In genomic region chr11:79031452-79031746, GRCm38 (mm10) we compare ENCODE assay signal across 22 mouse cellular contexts. TPM values are rescaled to one million over a fixed set of nuclear protein-coding genes. Genes with fewer than 3 reads are reported as not detected.
A peak's percentile ranks its signal among the peaks of the same experiment; 100 is the strongest.
DNase-seq lines count a peak whose midpoint lies in the region; ATAC-seq and TF ChIP-seq lines count a peak whose summit lies in the region.
"Had no signal": no experiment of that assay in that cellular context is flagged by ENCODE, and none has a peak within 500 bp of the region (broad histone marks: within the 10 kb centered on the region; RNA-seq: fewer than 3 reads in every experiment).

No protein-coding gene starts in this region.

- TF ChIP-seq CTCF in intestine, postnatal 0 days (IDR thresholded peaks at IDR 0.05; ENCODE audit: low read depth): no peak
- no peak for TF ChIP-seq CTCF in E14TG2a.4 (conservative IDR thresholded peaks at IDR 0.05; ENCODE audit: low read length)

- intact Hi-C loops in heart, postnatal 14 days (cut with DNase I): loop anchor here (2.0 to 5.0 kb wide), 5 partner anchors 33 to 266 kb away; partner anchors contain the start of gene Gm9964

- peak overlapping the region; percentile 27; the same call in 1 of the 2 replicates for H3K4me2 ChIP-seq in heart, embryonic 11.5 days
- H3K4me2 ChIP-seq in intestine, postnatal 0 days (replicated peaks; ENCODE audit: low read depth): no peak overlapping the region
- no peak overlapping the region for H3K4me2 ChIP-seq in intestine, embryonic 15.5 days (replicated peaks)
- H3K4me2 ChIP-seq: embryonic facial prominence, embryonic 12.5 days; kidney, embryonic 15.5 days; liver, embryonic 13.5 days; midbrain, embryonic 15.5 days had no signal

- H3K4me1 ChIP-seq in heart, embryonic 11.5 days (ENCODE audit: control insufficient read depth, insufficient read depth, low read length): peaks cover 7% of the 10 kb centered on the region
- H3K4me1 ChIP-seq in intestine, postnatal 0 days (replicated peaks; ENCODE audit: control insufficient read depth, insufficient read depth, low read length): no peaks in the 10 kb centered on the region
- H3K4me1 ChIP-seq in intestine, embryonic 15.5 days (replicated peaks): peaks cover 10% of the 10 kb centered on the region
- peaks cover 33% of the 10 kb centered on the region for H3K4me1 ChIP-seq in E14TG2a.4 (replicated peaks; ENCODE audit: low read depth, low read length)
- H3K4me1 ChIP-seq: embryonic facial prominence, embryonic 12.5 days had no signal

- H3K9ac ChIP-seq in heart, embryonic 11.5 days (ENCODE audit: low read depth, low read length): 0 out of 2 replicates have a peak overlapping the region, but pooled peaks have one; percentile 22
- no peak overlapping the region for H3K9ac ChIP-seq in intestine, postnatal 0 days (ENCODE audit: low read depth, low read length)
- no peak overlapping the region for H3K9ac ChIP-seq in intestine, embryonic 15.5 days
- H3K9ac ChIP-seq: embryonic facial prominence, embryonic 12.5 days; kidney, embryonic 15.5 days; liver, embryonic 13.5 days; midbrain, embryonic 15.5 days had no signal

- no peak overlapping the region for H3K4me3 ChIP-seq in heart, embryonic 11.5 days (ENCODE audit: low read depth, low read length)
- H3K4me3 ChIP-seq in intestine, postnatal 0 days (ENCODE audit: low read depth, low read length): no peak overlapping the region
- no peak overlapping the region for H3K4me3 ChIP-seq in intestine, embryonic 15.5 days (replicated peaks)
- H3K4me3 ChIP-seq in E14TG2a.4 (replicated peaks; ENCODE audit: low read length): peak overlapping the region; percentile 39; the same call in 1 of the 2 replicates
- H3K4me3 ChIP-seq: embryonic facial prominence, embryonic 12.5 days; kidney, embryonic 15.5 days; liver, embryonic 13.5 days; midbrain, embryonic 15.5 days had no signal

- WGBS in heart, embryonic 11.5 days (ENCODE audit: insufficient replicate concordance): 63% methylated on average over 5 of the region's 5 CpGs
- WGBS in intestine, postnatal 0 days: 56% methylated on average over 5 of the region's 5 CpGs
- WGBS in intestine, embryonic 15.5 days: 61% methylated on average over 5 of the region's 5 CpGs

- H3K36me3 ChIP-seq in heart, embryonic 11.5 days (ENCODE audit: control insufficient read depth, insufficient read depth, low read length): 0 out of 2 replicates have a peak, but pooled peaks cover 2% of the 10 kb centered on the region
- peaks cover 77% of the 10 kb centered on the region for H3K36me3 ChIP-seq in intestine, postnatal 0 days (ENCODE audit: control insufficient read depth, insufficient read depth)
- H3K36me3 ChIP-seq in intestine, embryonic 15.5 days: peaks cover 12% of the 10 kb centered on the region
- peaks cover 24% of the 10 kb centered on the region for H3K36me3 ChIP-seq in E14TG2a.4 (ENCODE audit: insufficient read depth, low read length)
- H3K36me3 ChIP-seq: midbrain, embryonic 15.5 days had no signal

- ATAC-seq in heart, embryonic 11.5 days (replicated peaks; ENCODE audit: insufficient number of reproducible peaks, low FRiP score, low TSS enrichment): no peak
- ATAC-seq in intestine, postnatal 0 days: 0 out of 2 replicates have a peak, but pooled peaks have one; percentile 12
- no peak for ATAC-seq in intestine, embryonic 15.5 days

- no peaks in the 10 kb centered on the region for H3K9me3 ChIP-seq in heart, embryonic 11.5 days (replicated peaks; ENCODE audit: control insufficient read depth, low read length)
- H3K9me3 ChIP-seq in intestine, postnatal 0 days (ENCODE audit: control insufficient read depth): no peaks in the 10 kb centered on the region
- no peaks in the 10 kb centered on the region for H3K9me3 ChIP-seq in intestine, embryonic 15.5 days
- H3K9me3 ChIP-seq in E14TG2a.4 (ENCODE audit: low read length): no peaks in the 10 kb centered on the region
- H3K9me3 ChIP-seq: embryonic facial prominence, embryonic 12.5 days; kidney, embryonic 15.5 days; liver, embryonic 13.5 days; midbrain, embryonic 15.5 days had no signal

- no peak for DNase-seq in heart, postnatal 14 days
- peak; percentile 12 for DNase-seq in 3T3-L1 (ENCODE audit: low read depth, low spot score)
- no peak for DNase-seq in right cerebral cortex, postnatal 25 days
- DNase-seq: cerebellum, adult 11-12 months; cerebellum, adult 9-11 months; embryo, embryonic 11 days; gastrocnemius, postnatal 36 days; kidney, adult 11 months; kidney, postnatal 25 days; liver, embryonic 13.5 days; lung, adult 18-20 months; lung, postnatal 4 days; right cerebral cortex, postnatal 4 days; thymus, postnatal 25 days had no signal

- no peaks in the 10 kb centered on the region for H3K27me3 ChIP-seq in heart, embryonic 11.5 days (ENCODE audit: control insufficient read depth, insufficient read depth, low read length)
- no peaks in the 10 kb centered on the region for H3K27me3 ChIP-seq in intestine, postnatal 0 days (replicated peaks; ENCODE audit: control insufficient read depth, insufficient read depth, low read length)
- H3K27me3 ChIP-seq in intestine, embryonic 15.5 days (replicated peaks): no peaks in the 10 kb centered on the region
- no peaks in the 10 kb centered on the region for H3K27me3 ChIP-seq in E14TG2a.4 (ENCODE audit: insufficient read depth, low read length)
- H3K27me3 ChIP-seq: embryonic facial prominence, embryonic 12.5 days; kidney, embryonic 15.5 days; liver, embryonic 13.5 days; midbrain, embryonic 15.5 days had no signal

- no peak overlapping the region for H3K27ac ChIP-seq in heart, embryonic 11.5 days (ENCODE audit: low read depth, low read length)
- H3K27ac ChIP-seq in intestine, postnatal 0 days (ENCODE audit: low read depth, low read length): no peak overlapping the region
- no peak overlapping the region for H3K27ac ChIP-seq in intestine, embryonic 15.5 days
- H3K27ac ChIP-seq: embryonic facial prominence, embryonic 12.5 days; kidney, embryonic 15.5 days; liver, embryonic 13.5 days; stomach, postnatal 0 days had no signal

RNA-seq across cellular contexts. Expression of gene Lgals9, which starts 46.7 kb away (rescaled TPM):
- 41.9 and 44.6 TPM in 2 replicates for polyA plus RNA-seq in heart, embryonic 11.5 days (2014; fragmentation: Nextera tagmentation; extraction: Ambion mirVana)
- 10 to 100 TPM; 35.5 to 36.1 TPM for total RNA-seq in heart, postnatal 14 days (2021)
- 526 and 586 TPM in 2 replicates for polyA plus RNA-seq in intestine, postnatal 0 days (2015; fragmentation: Nextera tagmentation; extraction: Ambion mirVana)
- 71.1 and 73.1 TPM in 2 replicates for polyA plus RNA-seq in intestine, embryonic 15.5 days (2015; fragmentation: Nextera tagmentation; extraction: Ambion mirVana)
